Mouse (Mus musculus): ENCODE results near the gene Kcnd3. TPM values are rescaled to one million over a fixed set of nuclear protein-coding genes. Genes with fewer than 3 reads are reported as not detected.

The Kcnd3 gene
- total and polyA plus RNA-seq, 3 experiments = 0.05 TPM; not detected in 2

- H3K9me3 ChIP-seq (replicated peaks) = no peaks in the 10 kb centered on the region
- no peaks in the 10 kb centered on the region for H3K4me1 ChIP-seq (ENCODE audit: insufficient read depth, low read depth, low read length)
- H3K4me3 ChIP-seq (ENCODE audit: low read depth, low read length) = no peak overlapping the region
- DNase-seq (ENCODE audit: low spot score) (no peak), ATAC-seq (ENCODE audit: extremely low read depth, insufficient number of reproducible peaks, low FRiP score, poor library complexity, severe bottlenecking) (no peak)
- H3K27me3 ChIP-seq (ENCODE audit: insufficient read depth, low read length) = no peaks in the 10 kb centered on the region
- TF ChIP-seq TAL1 (conservative IDR thresholded peaks at IDR 0.05; ENCODE audit: low read depth, low read length) = no peak
- no peak for TF ChIP-seq GATA2 (IDR thresholded peaks at IDR 0.05; ENCODE audit: borderline replicate concordance, low read depth, low read length)
- TF ChIP-seq POLR2AphosphoS5 (IDR thresholded peaks at IDR 0.05; ENCODE audit: insufficient replicate concordance, low read depth, low read length) = no peak
- TF ChIP-seq GATA1 (IDR thresholded peaks at IDR 0.05; ENCODE audit: borderline replicate concordance, low read length) = no peak
- no peak for TF ChIP-seq CTCF (IDR thresholded peaks at IDR 0.05; ENCODE audit: low read depth, low read length)
- no peaks in the 10 kb centered on the region for H3K36me3 ChIP-seq (replicated peaks)
Observed at GRCm38 (mm10) chr3:105548074-105548771, 96.1 kb downstream of the Kcnd3 start.

GRCm38 (mm10) chr3:105559456-105559855 is 107.3 kb downstream of the Kcnd3 start:
- ATAC-seq (ENCODE audit: extremely low read depth, insufficient number of reproducible peaks, low FRiP score, poor library complexity, severe bottlenecking) (no peak), DNase-seq (ENCODE audit: low spot score) (no peak)
- TF ChIP-seq GATA2 (IDR thresholded peaks at IDR 0.05; ENCODE audit: borderline replicate concordance, low read depth, low read length) (no peak), GATA1 (IDR thresholded peaks at IDR 0.05; ENCODE audit: borderline replicate concordance, low read length) (no peak), CTCF (IDR thresholded peaks at IDR 0.05; ENCODE audit: low read depth, low read length) (no peak), TAL1 (conservative IDR thresholded peaks at IDR 0.05; ENCODE audit: low read depth, low read length) (no peak), POLR2AphosphoS5 (IDR thresholded peaks at IDR 0.05; ENCODE audit: insufficient replicate concordance, low read depth, low read length) (no peak)
- H3K36me3 ChIP-seq (replicated peaks) = no peaks in the 10 kb centered on the region
- no peaks in the 10 kb centered on the region for H3K9me3 ChIP-seq (replicated peaks)
- no peak overlapping the region for H3K4me3 ChIP-seq (ENCODE audit: low read depth, low read length)
- no peaks in the 10 kb centered on the region for H3K27me3 ChIP-seq (ENCODE audit: insufficient read depth, low read length)
- H3K4me1 ChIP-seq (ENCODE audit: insufficient read depth, low read depth, low read length) = no peaks in the 10 kb centered on the region

GRCm38 (mm10) chr3:105566973-105567372 is 114.8 kb downstream of the Kcnd3 start:
- DNase-seq (ENCODE audit: low spot score) (no peak), ATAC-seq (ENCODE audit: extremely low read depth, insufficient number of reproducible peaks, low FRiP score, poor library complexity, severe bottlenecking) (no peak)
- TF ChIP-seq TAL1 (conservative IDR thresholded peaks at IDR 0.05; ENCODE audit: low read depth, low read length) = no peak
- TF ChIP-seq POLR2AphosphoS5 (IDR thresholded peaks at IDR 0.05; ENCODE audit: insufficient replicate concordance, low read depth, low read length) = no peak
- no peak for TF ChIP-seq GATA2 (IDR thresholded peaks at IDR 0.05; ENCODE audit: borderline replicate concordance, low read depth, low read length)
- TF ChIP-seq CTCF (IDR thresholded peaks at IDR 0.05; ENCODE audit: low read depth, low read length) = no peak
- no peak for TF ChIP-seq GATA1 (IDR thresholded peaks at IDR 0.05; ENCODE audit: borderline replicate concordance, low read length)
- Histone ChIP-seq H3K36me3 (replicated peaks) (no peaks in the 10 kb centered on the region), H3K27me3 (ENCODE audit: insufficient read depth, low read length) (no peaks in the 10 kb centered on the region; the same call in 1 of the 2 replicates), H3K9me3 (replicated peaks) (no peaks in the 10 kb centered on the region), H3K4me3 (ENCODE audit: low read depth, low read length) (no peak overlapping the region), H3K4me1 (ENCODE audit: insufficient read depth, low read depth, low read length) (no peaks in the 10 kb centered on the region)

GRCm38 (mm10) chr3:105567472-105567871 is 115.3 kb downstream of the Kcnd3 start:
- DNase-seq (ENCODE audit: low spot score) (no peak), ATAC-seq (ENCODE audit: extremely low read depth, insufficient number of reproducible peaks, low FRiP score, poor library complexity, severe bottlenecking) (no peak)
- no peaks in the 10 kb centered on the region for H3K36me3 ChIP-seq (replicated peaks)
- H3K27me3 ChIP-seq (ENCODE audit: insufficient read depth, low read length) = no peaks in the 10 kb centered on the region; the same call in 1 of the 2 replicates
- H3K9me3 ChIP-seq (replicated peaks) = no peaks in the 10 kb centered on the region
- H3K4me1 ChIP-seq (ENCODE audit: insufficient read depth, low read depth, low read length) = no peaks in the 10 kb centered on the region
- no peak overlapping the region for H3K4me3 ChIP-seq (ENCODE audit: low read depth, low read length)
- no peak for TF ChIP-seq GATA2 (IDR thresholded peaks at IDR 0.05; ENCODE audit: borderline replicate concordance, low read depth, low read length)
- TF ChIP-seq POLR2AphosphoS5 (IDR thresholded peaks at IDR 0.05; ENCODE audit: insufficient replicate concordance, low read depth, low read length) = no peak
- no peak for TF ChIP-seq GATA1 (IDR thresholded peaks at IDR 0.05; ENCODE audit: borderline replicate concordance, low read length)

GRCm38 (mm10) chr3:105568403-105568802 is 116.3 kb downstream of the Kcnd3 start:
- Histone ChIP-seq H3K27me3 (ENCODE audit: insufficient read depth, low read length) (no peaks in the 10 kb centered on the region; the same call in 1 of the 2 replicates), H3K36me3 (replicated peaks) (no peaks in the 10 kb centered on the region), H3K4me3 (ENCODE audit: low read depth, low read length) (no peak overlapping the region), H3K4me1 (ENCODE audit: insufficient read depth, low read depth, low read length) (no peaks in the 10 kb centered on the region), H3K9me3 (replicated peaks) (no peaks in the 10 kb centered on the region)
- TF ChIP-seq GATA2 (IDR thresholded peaks at IDR 0.05; ENCODE audit: borderline replicate concordance, low read depth, low read length) (no peak), TAL1 (conservative IDR thresholded peaks at IDR 0.05; ENCODE audit: low read depth, low read length) (no peak), GATA1 (IDR thresholded peaks at IDR 0.05; ENCODE audit: borderline replicate concordance, low read length) (no peak), POLR2AphosphoS5 (IDR thresholded peaks at IDR 0.05; ENCODE audit: insufficient replicate concordance, low read depth, low read length) (no peak), CTCF (IDR thresholded peaks at IDR 0.05; ENCODE audit: low read depth, low read length) (no peak)
- DNase-seq (ENCODE audit: low spot score) = no peak
- ATAC-seq (ENCODE audit: extremely low read depth, insufficient number of reproducible peaks, low FRiP score, poor library complexity, severe bottlenecking) = no peak

- Histone ChIP-seq H3K36me3 (replicated peaks) (no peaks in the 10 kb centered on the region), H3K27me3 (ENCODE audit: insufficient read depth, low read length) (no peaks in the 10 kb centered on the region; the same call in 1 of the 2 replicates), H3K4me1 (ENCODE audit: insufficient read depth, low read depth, low read length) (no peaks in the 10 kb centered on the region), H3K9me3 (replicated peaks) (no peaks in the 10 kb centered on the region), H3K4me3 (ENCODE audit: low read depth, low read length) (no peak overlapping the region)
- ATAC-seq (ENCODE audit: extremely low read depth, insufficient number of reproducible peaks, low FRiP score, poor library complexity, severe bottlenecking) (no peak), DNase-seq (ENCODE audit: low spot score) (no peak)
- TF ChIP-seq CTCF (IDR thresholded peaks at IDR 0.05; ENCODE audit: low read depth, low read length) = no peak
- no peak for TF ChIP-seq POLR2AphosphoS5 (IDR thresholded peaks at IDR 0.05; ENCODE audit: insufficient replicate concordance, low read depth, low read length)
- TF ChIP-seq TAL1 (conservative IDR thresholded peaks at IDR 0.05; ENCODE audit: low read depth, low read length) = no peak
- TF ChIP-seq GATA1 (IDR thresholded peaks at IDR 0.05; ENCODE audit: borderline replicate concordance, low read length) = no peak
- no peak for TF ChIP-seq GATA2 (IDR thresholded peaks at IDR 0.05; ENCODE audit: borderline replicate concordance, low read depth, low read length)
Observed at GRCm38 (mm10) chr3:105568851-105569250, 116.7 kb downstream of the Kcnd3 start.
